Mouse (Mus musculus) heart, embryonic 11.5 days (tissue): Measurements from ENCODE around the gene Cenpe. TPM values are rescaled to one million over a fixed set of nuclear protein-coding genes. Genes with fewer than 3 reads are reported as not detected.

Source experiments
- ATAC-seq: fragments of 200-750 bp; cut with Nextera tagmentation; replicated peaks from 2 replicates; pipeline ENCODE4 v1.8.0; 2017; ENCODE audit warnings: moderate library complexity; ENCODE audit not compliant: insufficient number of reproducible peaks, low FRiP score, low TSS enrichment
- H3K27ac ChIP-seq: fragments of 300-500 bp; sonication (generic); 2 replicates; pipeline ENCODE4 v1.5.1; 2014; ENCODE audit warnings: mild to moderate bottlenecking, low read depth, low read length
- H3K27me3 ChIP-seq: fragments of 300-500 bp; sonication (generic); 2 replicates; pipeline ENCODE4 v1.6.1; 2014; ENCODE audit warnings: mild to moderate bottlenecking, low read length, mixed read lengths; ENCODE audit not compliant: control insufficient read depth, insufficient read depth
- H3K36me3 ChIP-seq: fragments of 300-500 bp; sonication (generic); 2 replicates; pipeline ENCODE4 v1.6.1; 2014; ENCODE audit warnings: mild to moderate bottlenecking, low read length, moderate library complexity, mixed read lengths; ENCODE audit not compliant: control insufficient read depth, insufficient read depth
- H3K4me1 ChIP-seq: fragments of 300-500 bp; sonication (generic); 2 replicates; pipeline ENCODE4 v1.6.1; 2014; ENCODE audit warnings: low read length; ENCODE audit not compliant: control insufficient read depth, insufficient read depth
- H3K4me2 ChIP-seq: fragments of 300-500 bp; sonication (generic); 2 replicates; pipeline ENCODE4 v1.6.1; 2014; ENCODE audit warnings: mild to moderate bottlenecking, moderate library complexity
- H3K4me3 ChIP-seq: fragments of 300-500 bp; sonication (generic); 2 replicates; pipeline ENCODE4 v1.5.1; 2014; ENCODE audit warnings: low read depth, low read length
- H3K9ac ChIP-seq: fragments of 300-500 bp; sonication (generic); 2 replicates; pipeline ENCODE4 v1.6.1; 2014; ENCODE audit warnings: mild to moderate bottlenecking, low read depth, low read length, moderate library complexity
- H3K9me3 ChIP-seq: fragments of 300-500 bp; sonication (generic); replicated peaks from 2 replicates; pipeline ENCODE4 v1.6.1; 2016; ENCODE audit warnings: low read length; ENCODE audit not compliant: control insufficient read depth
- WGBS: fragments of 180-500 bp; shearing (Covaris S2); extraction: QIAGEN DNeasy Blood & Tissue Kit; methylation state at CpG from one replicate; pipeline ENCODE4 v1.1.7; 2014; ENCODE audit not compliant: insufficient replicate concordance; 5-methylcytosine and 5-hydroxymethylcytosine counted together
- polyA plus RNA-seq: library from polyadenylated mRNA; unstranded; fragments of >200 nt; fragmentation: Nextera tagmentation; extraction: Ambion mirVana; gene quantifications from 2 replicates; pipeline ENCODE4 v1.2.1, GENCODE M21; 2014

The Cenpe gene
- polyA plus RNA-seq, 1 experiment from 2014 or later, result 24.3 TPM

DNA sequence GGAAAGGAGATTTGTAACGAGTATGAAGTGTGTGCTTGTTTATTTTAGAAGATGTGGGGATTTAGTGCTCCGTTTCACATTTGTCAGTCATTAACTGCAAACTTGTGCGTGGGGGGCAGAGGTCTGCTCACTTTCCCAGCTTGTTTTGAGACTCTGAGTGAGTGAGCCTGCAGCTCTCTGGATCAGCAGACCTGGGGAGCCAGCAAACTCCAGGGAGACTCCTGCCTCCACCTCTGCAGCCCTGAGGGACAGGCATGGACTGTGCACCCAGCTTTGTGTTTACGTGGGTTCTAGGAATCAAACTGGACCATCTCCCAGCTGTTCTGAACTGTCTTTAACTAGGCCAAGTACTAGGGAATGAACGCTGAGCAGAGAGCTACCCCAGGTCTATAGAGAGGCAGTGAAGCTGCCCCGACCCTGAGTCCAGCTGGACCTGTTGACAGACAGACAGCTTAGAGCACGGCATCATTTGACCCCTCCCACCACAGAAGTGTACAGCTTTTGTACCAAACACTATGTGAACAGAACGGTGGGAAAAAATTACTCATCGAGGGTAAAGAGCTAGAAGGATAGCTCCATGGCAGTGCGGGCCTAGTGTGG lies 57.2 kb downstream of the Cenpe start:
- WGBS, result 84% methylated on average over 10 of the region's 10 CpGs
- Histone ChIP-seq H3K4me3 (no peak overlapping the region), H3K9ac (no peak overlapping the region), H3K27ac (no peak overlapping the region), H3K4me1 (no peaks in the 10 kb centered on the region), H3K36me3 (peaks cover 25% of the 10 kb centered on the region), H3K27me3 (no peaks in the 10 kb centered on the region), H3K4me2 (no peak overlapping the region), H3K9me3 (no peaks in the 10 kb centered on the region)
- no peak for ATAC-seq

DNA sequence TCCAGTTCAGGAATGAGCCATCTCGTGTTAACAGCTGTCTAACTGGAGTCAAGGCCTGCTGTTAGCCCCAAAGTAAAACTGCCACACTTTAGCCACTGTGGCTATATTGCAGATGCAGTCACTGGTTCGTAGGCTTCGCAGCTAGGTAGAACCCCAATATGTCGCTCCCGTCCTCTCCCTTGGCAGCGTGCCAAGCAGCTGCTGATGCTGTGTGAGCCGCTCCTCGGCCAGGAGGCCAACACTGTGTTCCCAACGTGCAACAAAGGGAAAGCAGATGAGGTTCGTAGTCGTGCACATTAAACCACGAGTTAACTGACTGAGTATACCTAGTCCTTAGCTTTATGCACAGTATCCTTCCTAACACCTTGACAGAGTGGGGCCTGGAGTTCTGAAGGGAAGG lies 60.3 kb downstream of the Cenpe start:
- H3K27ac ChIP-seq, result no peak overlapping the region
- no peaks in the 10 kb centered on the region for H3K4me1 ChIP-seq
- no peaks in the 10 kb centered on the region for H3K27me3 ChIP-seq
- H3K4me2 ChIP-seq, result no peak overlapping the region
- H3K36me3 ChIP-seq, result peaks cover 14% of the 10 kb centered on the region
- no peak overlapping the region for H3K9ac ChIP-seq
- no peak for ATAC-seq
- no peak overlapping the region for H3K4me3 ChIP-seq
- no peaks in the 10 kb centered on the region for H3K9me3 ChIP-seq
- WGBS, result 87% methylated on average over 12 of the region's 12 CpGs

DNA sequence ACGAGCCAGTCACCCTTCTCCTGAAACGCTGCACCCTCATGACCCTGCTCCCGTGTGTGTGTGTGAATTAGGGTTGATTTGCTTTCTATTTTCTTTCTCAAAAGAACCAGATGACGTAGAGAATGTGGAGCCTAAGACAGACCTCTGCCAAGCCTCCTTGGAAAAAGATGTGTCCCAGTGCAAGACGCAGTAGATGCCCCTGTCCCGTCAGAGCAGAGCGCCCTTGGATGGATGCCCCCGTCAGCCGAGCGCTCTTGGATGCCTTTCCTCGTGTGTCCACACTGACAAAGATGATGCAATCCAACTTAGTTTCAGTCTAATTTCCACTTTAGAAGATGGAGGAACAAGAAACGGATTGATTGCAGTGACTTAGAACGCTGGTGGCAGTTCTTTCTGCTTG lies 60.7 kb downstream of the Cenpe start:
- H3K4me2 ChIP-seq, result no peak overlapping the region

DNA sequence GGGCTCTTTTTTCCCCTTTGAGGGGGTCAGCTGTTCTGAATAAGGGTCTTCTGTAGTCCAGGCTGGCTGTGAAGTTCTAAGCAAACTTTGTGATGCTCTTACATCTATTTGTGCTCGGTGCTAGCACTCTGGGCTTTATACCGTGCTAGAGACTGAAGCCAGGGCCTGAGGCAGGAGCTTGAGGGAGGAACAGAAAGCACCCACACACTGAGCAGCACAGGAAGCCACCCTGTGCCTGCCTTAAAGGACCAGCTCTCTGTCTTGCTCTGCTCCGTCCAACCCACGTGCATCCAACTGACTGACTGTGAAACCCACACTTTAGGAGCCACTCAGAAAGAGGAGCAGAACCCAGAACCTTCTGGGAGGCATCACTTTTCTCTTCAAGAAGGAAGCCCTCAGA lies 67.8 kb downstream of the Cenpe start:
- Histone ChIP-seq H3K9me3 (no peaks in the 10 kb centered on the region), H3K4me2 (no peak overlapping the region), H3K27me3 (no peaks in the 10 kb centered on the region), H3K9ac (no peak overlapping the region), H3K4me1 (no peaks in the 10 kb centered on the region), H3K36me3 (no peaks in the 10 kb centered on the region), H3K4me3 (no peak overlapping the region), H3K27ac (no peak overlapping the region)
- WGBS, result 65% methylated on average over 4 of the region's 4 CpGs
- ATAC-seq, result no peak

More for the DNA sequence above, 60.7 kb downstream of the Cenpe start:
- no peak for ATAC-seq
- 93% methylated on average over 13 of the region's 13 CpGs for WGBS
- no peak overlapping the region for H3K9ac ChIP-seq
- H3K9me3 ChIP-seq, result no peaks in the 10 kb centered on the region
- no peak overlapping the region for H3K4me3 ChIP-seq
- no peak overlapping the region for H3K27ac ChIP-seq
- H3K27me3 ChIP-seq, result no peaks in the 10 kb centered on the region
- peaks cover 14% of the 10 kb centered on the region for H3K36me3 ChIP-seq
- H3K4me1 ChIP-seq, result no peaks in the 10 kb centered on the region

DNA sequence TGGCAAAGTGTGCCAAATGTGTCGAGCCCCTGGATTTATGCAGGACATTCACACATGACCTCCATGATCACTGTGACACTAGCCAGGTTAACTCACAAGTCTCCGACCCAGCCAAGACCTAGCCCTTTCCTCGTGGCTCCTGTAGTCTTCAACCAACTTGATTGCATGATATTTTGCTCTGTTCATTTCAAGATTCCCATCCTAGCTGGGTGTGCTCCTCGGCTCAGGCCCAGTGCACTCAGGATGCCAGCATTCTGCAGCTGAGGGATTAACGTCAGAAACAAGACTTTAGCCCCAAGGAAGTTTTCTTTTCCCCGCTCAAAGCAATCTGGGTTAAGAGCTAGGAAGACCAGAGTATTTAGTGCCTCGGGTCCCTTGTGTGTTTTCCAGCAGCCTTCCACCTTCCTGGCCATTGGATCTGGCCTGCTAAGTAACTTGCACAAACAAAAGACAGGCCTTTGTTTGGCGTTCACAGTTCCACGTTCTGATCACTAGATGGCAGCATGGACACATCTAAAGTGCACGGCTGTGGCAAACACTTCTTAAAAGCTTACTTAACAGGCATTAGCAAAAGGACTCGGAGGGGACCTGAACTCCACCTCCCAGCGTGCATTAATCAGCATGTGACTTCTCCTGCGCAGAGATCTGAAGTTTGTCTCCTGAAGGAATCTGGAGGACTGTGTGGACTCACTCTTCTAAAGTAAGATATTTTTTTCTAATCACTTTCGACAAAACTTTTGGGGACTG lies 68.5 kb downstream of the Cenpe start, which contains the start of gene Bdh2:
Gene Bdh2 (plus strand): TSS at position 553 of the 747 bp plus-strand sequence.
- 23% methylated on average over 14 of the region's 14 CpGs for WGBS
- ATAC-seq, result no peak; the same call in 1 of the 2 replicates
- Histone ChIP-seq H3K4me3 (no peak within 1 kb of the TSS), H3K9me3 (no peaks in the 10 kb centered on the region), H3K27ac (no peak within 1 kb of the TSS), H3K4me1 (no peaks in the 10 kb centered on the region), H3K36me3 (no peaks in the 10 kb centered on the region), H3K27me3 (no peaks in the 10 kb centered on the region), H3K4me2 (peak within 1 kb of the TSS; percentile 45), H3K9ac (no peak within 1 kb of the TSS)

DNA sequence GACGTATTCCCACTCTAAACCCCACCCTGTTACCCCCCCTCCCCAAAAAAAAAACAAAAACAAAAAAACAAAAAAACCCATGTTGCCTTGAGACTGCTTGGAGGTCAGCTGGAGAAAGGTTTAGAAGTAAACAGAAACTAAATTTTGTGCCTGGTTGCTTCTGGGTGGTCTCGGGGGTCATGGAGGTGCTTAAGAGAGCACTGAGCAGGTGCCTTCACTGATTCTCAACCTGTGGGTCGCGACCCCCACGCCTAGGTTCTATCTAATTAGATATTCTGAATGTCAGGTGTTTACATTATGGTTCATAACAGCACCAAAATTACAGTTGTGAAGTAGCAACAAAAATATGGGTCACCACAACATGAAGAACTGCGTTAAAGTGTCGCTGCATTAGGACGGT lies 69.4 kb downstream of the Cenpe start:
- Histone ChIP-seq H3K4me3 (no peak overlapping the region), H3K27me3 (no peaks in the 10 kb centered on the region), H3K9me3 (no peaks in the 10 kb centered on the region), H3K9ac (no peak overlapping the region), H3K4me2 (no peak overlapping the region), H3K36me3 (no peaks in the 10 kb centered on the region), H3K27ac (no peak overlapping the region), H3K4me1 (no peaks in the 10 kb centered on the region)
- WGBS, result 82% methylated on average over 8 of the region's 8 CpGs
- ATAC-seq, result no peak

DNA sequence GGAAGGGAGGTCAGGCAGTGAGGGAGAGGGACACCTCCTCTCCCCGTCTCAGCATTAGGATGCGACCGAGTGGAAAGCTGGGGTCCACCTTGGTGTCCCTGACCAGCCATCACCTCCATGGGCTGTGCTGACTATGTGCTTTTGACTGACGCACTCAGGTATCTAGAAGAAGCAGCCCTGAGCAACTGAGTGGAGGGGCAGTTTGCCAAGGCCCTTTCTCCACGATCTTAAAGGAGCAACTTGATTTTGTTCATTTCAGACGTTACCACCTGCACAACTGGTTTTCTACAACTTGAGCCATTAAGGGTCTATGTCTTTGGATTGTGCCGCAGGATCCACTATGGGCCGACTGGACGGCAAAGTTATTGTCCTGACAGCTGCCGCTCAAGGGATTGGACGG lies 72.9 kb downstream of the Cenpe start:
- H3K9me3 ChIP-seq, result no peaks in the 10 kb centered on the region
- H3K27me3 ChIP-seq, result no peaks in the 10 kb centered on the region
- H3K9ac ChIP-seq, result no peak overlapping the region
- 85% methylated on average over 11 of the region's 11 CpGs for WGBS
- H3K27ac ChIP-seq, result no peak overlapping the region
- no peak overlapping the region for H3K4me3 ChIP-seq
- H3K4me2 ChIP-seq, result no peak overlapping the region
- no peaks in the 10 kb centered on the region for H3K4me1 ChIP-seq
- no peak for ATAC-seq
- H3K36me3 ChIP-seq, result no peaks in the 10 kb centered on the region

DNA sequence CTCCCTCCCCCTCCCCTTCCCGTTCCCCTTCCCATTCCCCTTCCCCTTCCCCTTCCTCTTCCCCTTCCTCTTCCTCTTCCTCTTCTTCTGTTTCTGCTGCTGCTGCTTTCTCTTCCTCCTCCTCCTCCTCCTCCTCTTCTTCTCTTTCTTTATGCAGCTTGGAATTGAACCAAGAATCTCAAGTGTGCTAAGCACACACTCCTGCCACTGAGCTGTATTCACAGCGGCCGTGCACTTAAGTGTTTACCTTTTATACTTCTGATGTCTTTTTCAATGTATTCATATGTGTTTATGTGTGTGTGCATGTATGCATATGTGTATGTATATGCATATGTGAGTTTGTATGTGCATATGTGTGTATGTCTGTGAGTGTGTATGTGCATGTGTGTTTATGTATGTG lies 73.5 kb downstream of the Cenpe start:
- Histone ChIP-seq H3K36me3 (no peaks in the 10 kb centered on the region), H3K4me2 (no peak overlapping the region), H3K4me1 (no peaks in the 10 kb centered on the region), H3K9ac (no peak overlapping the region), H3K27ac (no peak overlapping the region), H3K9me3 (no peaks in the 10 kb centered on the region), H3K4me3 (no peak overlapping the region), H3K27me3 (no peaks in the 10 kb centered on the region)
- WGBS, result 72% methylated on average over 3 of the region's 3 CpGs
- no peak for ATAC-seq
